15 mouse cellular contexts compared by ENCODE assay signal in genomic region chr17:83998972-83999545, GRCm38 (mm10).
DNase-seq lines count a peak whose midpoint lies in the region; TF ChIP-seq lines count a peak whose summit lies in the region.
"Had no signal": no experiment of that assay in that cellular context is flagged by ENCODE, and none has a peak within 500 bp of the region (broad histone marks: within the 10 kb centered on the region; RNA-seq: fewer than 3 reads in every experiment).

No protein-coding gene starts in this region.

- H3K9me3 ChIP-seq in embryonic facial prominence, embryonic 10.5 days: no peaks in the 10 kb centered on the region
- H3K9me3 ChIP-seq: heart, embryonic 15.5 days; midbrain, embryonic 13.5 days had no signal

- no peaks in the 10 kb centered on the region for H3K27me3 ChIP-seq in kidney, adult 2 months (replicated peaks; ENCODE audit: control insufficient read depth, insufficient read depth, low read length)
- H3K27me3 ChIP-seq in embryonic facial prominence, embryonic 10.5 days (replicated peaks; ENCODE audit: low read depth, poor library complexity, severe bottlenecking): peaks cover 6% of the 10 kb centered on the region; the same call in 1 of the 2 replicates
- H3K27me3 ChIP-seq in small intestine, adult 2 months (ENCODE audit: control insufficient read depth, insufficient read depth, low read length): no peaks in the 10 kb centered on the region
- H3K27me3 ChIP-seq: heart, embryonic 15.5 days; midbrain, embryonic 13.5 days had no signal

- WGBS in kidney, adult 2 months: 46% methylated on average over 10 of the region's 10 CpGs
- 79% methylated on average over 10 of the region's 10 CpGs for WGBS in embryonic facial prominence, embryonic 10.5 days
- WGBS in small intestine, adult 2 months: 30% methylated on average over 10 of the region's 10 CpGs

- no peak for TF ChIP-seq POLR2A in kidney, adult 2 months (IDR thresholded peaks at IDR 0.05; ENCODE audit: low read depth, low read length)
- no peak; the same call in 1 of the 2 replicates for TF ChIP-seq POLR2A in small intestine, adult 2 months (IDR thresholded peaks at IDR 0.05; ENCODE audit: low read depth, low read length)

- H3K4me1 ChIP-seq in kidney, adult 2 months (ENCODE audit: control insufficient read depth, insufficient read depth, low read length): peaks cover 3% of the 10 kb centered on the region; the same call in 1 of the 2 replicates
- peaks cover 32% of the 10 kb centered on the region for H3K4me1 ChIP-seq in embryonic facial prominence, embryonic 10.5 days
- H3K4me1 ChIP-seq in small intestine, adult 2 months (ENCODE audit: control insufficient read depth, insufficient read depth, insufficient read length, low read length): peaks cover 28% of the 10 kb centered on the region
- H3K4me1 ChIP-seq: heart, embryonic 15.5 days had no signal

- H3K4me3 ChIP-seq in kidney, adult 2 months (ENCODE audit: insufficient read depth, low read depth, low read length): no peak overlapping the region
- no peak overlapping the region for H3K4me3 ChIP-seq in embryonic facial prominence, embryonic 10.5 days
- no peak overlapping the region for H3K4me3 ChIP-seq in small intestine, adult 2 months (ENCODE audit: low read depth, low read length)
- H3K4me3 ChIP-seq: erythroblast, embryonic 14.5 days; heart, embryonic 15.5 days; layer of hippocampus, adult 2 months; midbrain, embryonic 13.5 days had no signal

- no peak overlapping the region for H3K27ac ChIP-seq in kidney, adult 2 months (ENCODE audit: insufficient read depth, low read depth, low read length)
- peak overlapping the region; percentile 31 for H3K27ac ChIP-seq in embryonic facial prominence, embryonic 10.5 days (replicated peaks)
- H3K27ac ChIP-seq in small intestine, adult 2 months (ENCODE audit: insufficient read depth, low read depth, low read length): peak overlapping the region; percentile 94
- H3K27ac ChIP-seq: heart, embryonic 15.5 days; hindbrain, embryonic 14.5 days; layer of hippocampus, adult 2 months; midbrain, embryonic 13.5 days had no signal

- peak; percentile 35 for DNase-seq in kidney, adult 2 months
- DNase-seq in kidney, postnatal 10 days: no peak
- DNase-seq in embryonic facial prominence, embryonic 10.5 days (ENCODE audit: low spot score): no peak
- DNase-seq in kidney, postnatal 14 days: peak; percentile 52
- no peak for DNase-seq in layer of hippocampus, adult 8-10 months (ENCODE audit: low spot score in 2 of 2)
- no peak for DNase-seq in cerebellum, postnatal 4 days (ENCODE audit: low spot score in 2 of 2)
- DNase-seq: adrenal gland, adult 8-10 months; cerebellum, adult 8-10 months; gastrocnemius, postnatal 25 days had no signal

- no peak for TF ChIP-seq CTCF in kidney, adult 2 months (conservative IDR thresholded peaks at IDR 0.05; ENCODE audit: insufficient read depth, insufficient read length, low read depth, low read length)
- TF ChIP-seq CTCF in small intestine, adult 2 months (IDR thresholded peaks at IDR 0.05; ENCODE audit: extremely low read depth, insufficient read length, insufficient replicate concordance, low read depth, low read length): no peak

- no peaks in the 10 kb centered on the region for H3K36me3 ChIP-seq in kidney, adult 2 months (ENCODE audit: control insufficient read depth, insufficient read depth, low read length)
- no peaks in the 10 kb centered on the region for H3K36me3 ChIP-seq in embryonic facial prominence, embryonic 10.5 days (replicated peaks)
- no peaks in the 10 kb centered on the region for H3K36me3 ChIP-seq in small intestine, adult 2 months (ENCODE audit: control insufficient read depth, insufficient read depth, low read length)
- H3K36me3 ChIP-seq: heart, embryonic 15.5 days; midbrain, embryonic 13.5 days had no signal

Comparison
In these comparisons a context has a peak if more than half of its experiments do, and no peak if none do; other contexts are left out.
1. DNase-seq: peak in kidney, adult 2 months (single experiment) and kidney, postnatal 14 days (single experiment); none in kidney, postnatal 10 days (single experiment), embryonic facial prominence, embryonic 10.5 days (single experiment), layer of hippocampus, adult 8-10 months (0 of 2) and cerebellum, postnatal 4 days (0 of 2).